In the genomic region with DNA sequence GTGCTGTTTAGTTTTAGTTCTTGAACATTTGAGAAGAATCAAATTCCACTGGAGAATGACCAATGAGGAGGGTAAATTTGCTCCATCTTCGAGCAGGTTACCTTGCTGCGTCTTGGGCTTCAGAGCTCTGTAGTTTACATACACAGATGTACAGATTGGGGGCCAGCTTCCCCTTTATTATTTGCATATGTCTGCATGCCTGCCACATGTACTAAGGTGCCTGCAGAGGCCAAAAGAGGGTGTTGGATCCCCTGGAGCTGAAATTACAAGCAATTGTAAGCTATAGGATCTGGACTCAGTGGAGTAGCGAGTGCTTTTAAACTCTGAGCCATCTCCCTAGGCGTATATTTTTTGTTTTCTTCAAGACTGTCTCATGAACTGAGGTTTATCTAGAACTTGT, we compare ENCODE assay signal across 28 mouse cellular contexts. TPM values are rescaled to one million over a fixed set of nuclear protein-coding genes. Genes with fewer than 3 reads are reported as not detected.
A peak's percentile ranks its signal among the peaks of the same experiment; 100 is the strongest.
DNase-seq lines count a peak whose midpoint lies in the region; ATAC-seq and TF ChIP-seq lines count a peak whose summit lies in the region.
"Had no signal": no experiment of that assay in that cellular context is flagged by ENCODE, and none has a peak within 500 bp of the region (broad histone marks: within the 10 kb centered on the region; RNA-seq: fewer than 3 reads in every experiment).

No protein-coding gene starts in this region.

- no peak overlapping the region for H3K4me3 ChIP-seq in embryonic facial prominence, embryonic 13.5 days
- H3K4me3 ChIP-seq in embryonic facial prominence, embryonic 10.5 days: no peak overlapping the region
- H3K4me3 ChIP-seq in bone marrow macrophage, adult 2 months (ENCODE audit: insufficient read depth, low read length): no peak overlapping the region
- peak overlapping the region; percentile 92; the same call in 1 of the 2 replicates for H3K4me3 ChIP-seq in liver, embryonic 15.5 days (replicated peaks)
- no peak overlapping the region for H3K4me3 ChIP-seq in lung, postnatal 0 days (ENCODE audit: low read depth, low read length)
- H3K4me3 ChIP-seq: forebrain, embryonic 13.5 days; heart, embryonic 15.5 days; hindbrain, embryonic 13.5 days; layer of hippocampus, adult 2 months; limb, embryonic 12.5 days; midbrain, embryonic 10.5 days; myocyte; neural tube, embryonic 13.5 days had no signal

- no peak for ATAC-seq in embryonic facial prominence, embryonic 13.5 days (ENCODE audit: insufficient number of reproducible peaks, insufficient read depth, low FRiP score, low TSS enrichment, low read depth)
- ATAC-seq in liver, embryonic 15.5 days (ENCODE audit: insufficient read depth): no peak
- ATAC-seq in lung, postnatal 0 days: no peak
- ATAC-seq: activated CD4-positive, CD25-positive, alpha-beta regulatory T cell, adult 4 months; CD4-positive, CD25-positive, alpha-beta regulatory T cell, adult 4 months; forebrain, embryonic 13.5 days; midbrain, embryonic 16.5 days had no signal

- WGBS in embryonic facial prominence, embryonic 13.5 days: 56% methylated on average over 4 of the region's 4 CpGs
- 90% methylated on average over 4 of the region's 4 CpGs for WGBS in embryonic facial prominence, embryonic 10.5 days
- WGBS in liver, embryonic 15.5 days (ENCODE audit: insufficient replicate concordance): 56% methylated on average over 4 of the region's 4 CpGs
- 72% methylated on average over 4 of the region's 4 CpGs for WGBS in lung, postnatal 0 days

- DNase-seq in embryonic facial prominence, embryonic 10.5 days (ENCODE audit: low spot score): no peak
- DNase-seq in A20 (ENCODE audit: low read depth, low spot score): peak; percentile 41
- DNase-seq in thymus, postnatal 4 days: no peak
- DNase-seq in lung, postnatal 36 days: no peak
- DNase-seq in lung, postnatal 0 days (ENCODE audit: low spot score): no peak
- DNase-seq: adrenal gland, postnatal 10 days; cerebellum, adult 9-10 months; heart, postnatal 36 days; kidney, adult 8-10 months; kidney, postnatal 14 days; lung, embryonic 14.5 days; lung, postnatal 4 days; right cerebral cortex, postnatal 4 days had no signal

- H3K9me3 ChIP-seq in embryonic facial prominence, embryonic 13.5 days: no peaks in the 10 kb centered on the region
- H3K9me3 ChIP-seq in embryonic facial prominence, embryonic 10.5 days: no peaks in the 10 kb centered on the region
- H3K9me3 ChIP-seq in liver, embryonic 15.5 days (replicated peaks): no peaks in the 10 kb centered on the region
- no peaks in the 10 kb centered on the region for H3K9me3 ChIP-seq in lung, postnatal 0 days (ENCODE audit: low read length)
- H3K9me3 ChIP-seq: forebrain, embryonic 13.5 days; heart, embryonic 15.5 days; hindbrain, embryonic 13.5 days; limb, embryonic 12.5 days; midbrain, embryonic 10.5 days; neural tube, embryonic 13.5 days had no signal

- TF ChIP-seq CTCF in bone marrow macrophage, adult 2 months (IDR thresholded peaks at IDR 0.05; ENCODE audit: low read depth, low read length): no peak
- no peak for TF ChIP-seq CTCF in lung, postnatal 0 days (IDR thresholded peaks at IDR 0.05)

- TF ChIP-seq EP300 in lung, postnatal 0 days (IDR thresholded peaks at IDR 0.05): no peak

- peaks cover 30% of the 10 kb centered on the region for H3K36me3 ChIP-seq in embryonic facial prominence, embryonic 13.5 days
- H3K36me3 ChIP-seq in embryonic facial prominence, embryonic 10.5 days (replicated peaks): peaks cover 59% of the 10 kb centered on the region
- peaks cover 85% of the 10 kb centered on the region for H3K36me3 ChIP-seq in liver, embryonic 15.5 days (replicated peaks)
- H3K36me3 ChIP-seq in lung, postnatal 0 days (ENCODE audit: insufficient read depth, low read length): no peaks in the 10 kb centered on the region

- H3K4me1 ChIP-seq in embryonic facial prominence, embryonic 13.5 days: peaks cover 42% of the 10 kb centered on the region
- H3K4me1 ChIP-seq in embryonic facial prominence, embryonic 10.5 days: peaks cover 44% of the 10 kb centered on the region
- H3K4me1 ChIP-seq in bone marrow macrophage, adult 2 months (ENCODE audit: control insufficient read depth, insufficient read depth, low read length): peaks cover 51% of the 10 kb centered on the region
- peaks cover 74% of the 10 kb centered on the region for H3K4me1 ChIP-seq in liver, embryonic 15.5 days (replicated peaks)
- H3K4me1 ChIP-seq in lung, postnatal 0 days (ENCODE audit: insufficient read depth, low read depth, low read length): peaks cover 40% of the 10 kb centered on the region; the same call in 1 of the 2 replicates

- H3K27me3 ChIP-seq in embryonic facial prominence, embryonic 13.5 days: no peaks in the 10 kb centered on the region
- H3K27me3 ChIP-seq in embryonic facial prominence, embryonic 10.5 days (replicated peaks; ENCODE audit: low read depth, poor library complexity, severe bottlenecking): no peaks in the 10 kb centered on the region
- H3K27me3 ChIP-seq in liver, embryonic 15.5 days: no peaks in the 10 kb centered on the region
- H3K27me3 ChIP-seq in lung, postnatal 0 days (replicated peaks; ENCODE audit: insufficient read depth, low read length): no peaks in the 10 kb centered on the region
- H3K27me3 ChIP-seq: forebrain, embryonic 13.5 days; heart, embryonic 15.5 days; hindbrain, embryonic 13.5 days; limb, embryonic 12.5 days; neural tube, embryonic 13.5 days had no signal

- no peak overlapping the region for H3K4me2 ChIP-seq in embryonic facial prominence, embryonic 13.5 days
- peak overlapping the region; percentile 90 for H3K4me2 ChIP-seq in liver, embryonic 15.5 days
- H3K4me2 ChIP-seq in lung, postnatal 0 days (replicated peaks; ENCODE audit: low read depth, low read length): no peak overlapping the region
- H3K4me2 ChIP-seq: forebrain, embryonic 13.5 days; heart, embryonic 15.5 days; hindbrain, embryonic 13.5 days; limb, embryonic 12.5 days; lung, embryonic 14.5 days; neural tube, embryonic 13.5 days had no signal

- H3K9ac ChIP-seq in embryonic facial prominence, embryonic 13.5 days: peak overlapping the region; percentile 11; the same call in 1 of the 2 replicates
- peak overlapping the region; percentile 35; the same call in 1 of the 2 replicates for H3K9ac ChIP-seq in liver, embryonic 15.5 days
- no peak overlapping the region for H3K9ac ChIP-seq in lung, postnatal 0 days (replicated peaks; ENCODE audit: low read depth)
- H3K9ac ChIP-seq: forebrain, embryonic 13.5 days; heart, embryonic 15.5 days; hindbrain, embryonic 13.5 days; limb, embryonic 12.5 days; lung, embryonic 14.5 days; neural tube, embryonic 13.5 days had no signal

- no peak for TF ChIP-seq POLR2A in bone marrow macrophage, adult 2 months (IDR thresholded peaks at IDR 0.05; ENCODE audit: borderline replicate concordance, low read depth, low read length)

- H3K27ac ChIP-seq in embryonic facial prominence, embryonic 13.5 days: no peak overlapping the region
- no peak overlapping the region for H3K27ac ChIP-seq in embryonic facial prominence, embryonic 10.5 days (replicated peaks)
- H3K27ac ChIP-seq in bone marrow macrophage, adult 2 months (ENCODE audit: insufficient read depth, low read depth, low read length): peak overlapping the region; percentile 37
- peak overlapping the region; percentile 98 for H3K27ac ChIP-seq in liver, embryonic 15.5 days (replicated peaks)
- no peak overlapping the region for H3K27ac ChIP-seq in lung, postnatal 0 days (ENCODE audit: low read length)
- H3K27ac ChIP-seq: forebrain, embryonic 13.5 days; heart, embryonic 15.5 days; hindbrain, embryonic 13.5 days; layer of hippocampus, adult 2 months; limb, embryonic 12.5 days; midbrain, embryonic 10.5 days; neural tube, embryonic 13.5 days had no signal

RNA-seq across cellular contexts. Expression of a gene that starts 6.1 kb away (rescaled TPM):
- polyA plus RNA-seq in embryonic facial prominence, embryonic 13.5 days (2015; fragmentation: Nextera tagmentation; extraction: Ambion mirVana): 313 and 339 TPM in 2 replicates
- polyA plus RNA-seq in embryonic facial prominence, embryonic 10.5 days (2016; fragmentation: Nextera tagmentation; extraction: Ambion mirVana): 427 and 431 TPM in 2 replicates
- 204 and 219 TPM in 2 replicates for polyA plus RNA-seq in bone marrow macrophage, adult 2 months (2012; ENCODE audit: insufficient read depth, insufficient read length, missing spikeins)
- polyA plus RNA-seq in liver, embryonic 15.5 days (2015; fragmentation: Nextera tagmentation; extraction: Ambion mirVana): 387 TPM in 2 replicates
- polyA plus RNA-seq in lung, postnatal 0 days (2015; fragmentation: Nextera tagmentation; extraction: Ambion mirVana): 81.3 and 91.0 TPM in 2 replicates

RNA-seq across cellular contexts. Expression of a gene that starts 32.3 kb away (rescaled TPM):
- polyA plus RNA-seq in embryonic facial prominence, embryonic 13.5 days (2015; fragmentation: Nextera tagmentation; extraction: Ambion mirVana): 88.1 and 105 TPM in 2 replicates
- 86.7 and 88.8 TPM in 2 replicates for polyA plus RNA-seq in embryonic facial prominence, embryonic 10.5 days (2016; fragmentation: Nextera tagmentation; extraction: Ambion mirVana)
- polyA plus RNA-seq in bone marrow macrophage, adult 2 months (2012; ENCODE audit: insufficient read depth, insufficient read length, missing spikeins): 41.8 and 43.4 TPM in 2 replicates
- 45.1 and 51.9 TPM in 2 replicates for polyA plus RNA-seq in liver, embryonic 15.5 days (2015; fragmentation: Nextera tagmentation; extraction: Ambion mirVana)
- 48.2 and 52.4 TPM in 2 replicates for polyA plus RNA-seq in lung, postnatal 0 days (2015; fragmentation: Nextera tagmentation; extraction: Ambion mirVana)

RNA-seq across cellular contexts. Expression of a gene that starts 43.5 kb away (rescaled TPM):
- polyA plus RNA-seq in embryonic facial prominence, embryonic 13.5 days (2015; fragmentation: Nextera tagmentation; extraction: Ambion mirVana): 0.87 and 4.4 TPM in 2 replicates
- polyA plus RNA-seq in embryonic facial prominence, embryonic 10.5 days (2016; fragmentation: Nextera tagmentation; extraction: Ambion mirVana): 9.9 and 13.6 TPM in 2 replicates
- not detected in 2 replicates for polyA plus RNA-seq in bone marrow macrophage, adult 2 months (2012; ENCODE audit: insufficient read depth, insufficient read length, missing spikeins)
- 386 and 388 TPM in 2 replicates for polyA plus RNA-seq in liver, embryonic 15.5 days (2015; fragmentation: Nextera tagmentation; extraction: Ambion mirVana)
- 0.73 and 1.0 TPM in 2 replicates for polyA plus RNA-seq in lung, postnatal 0 days (2015; fragmentation: Nextera tagmentation; extraction: Ambion mirVana)
- polyA plus RNA-seq: cortical plate, adult 2 months; midbrain, embryonic 16.5 days; myocyte had no signal

Comparison
In these comparisons a context has a peak if more than half of its experiments do, and no peak if none do; other contexts are left out.
1. H3K27ac ChIP-seq: peak in bone marrow macrophage, adult 2 months (single experiment) and liver, embryonic 15.5 days (single experiment); none in embryonic facial prominence, embryonic 13.5 days (single experiment), embryonic facial prominence, embryonic 10.5 days (single experiment) and lung, postnatal 0 days (single experiment).
2. RNA of a gene that starts 43.5 kb away (polyA plus RNA-seq): 386 to 388 TPM in liver, embryonic 15.5 days; 9.9 to 13.6 TPM in embryonic facial prominence, embryonic 10.5 days, 0.73 to 1.0 TPM in lung, postnatal 0 days, 0.87 to 4.4 TPM in embryonic facial prominence, embryonic 13.5 days and not detected in bone marrow macrophage, adult 2 months; every median in the first group is over 10 times any median in the second.